Mouse (Mus musculus) MEL (cell line): ENCODE measurements around the gene Slc25a41.

Experiments used
- BHLHE40 ChIP-seq: IDR thresholded peaks from 2 replicates; pipeline ENCODE4 v1.6.1; 2012; ENCODE audit warnings: low read depth, mild to moderate bottlenecking, inconsistent platforms, low read length, improper control_type of control experiment, borderline replicate concordance
- CHD1 ChIP-seq: IDR thresholded peaks from 2 replicates; pipeline ENCODE4 v1.6.1; 2012; ENCODE audit warnings: low read depth, mild to moderate bottlenecking, inconsistent platforms, low read length, improper control_type of control experiment
- CTCF ChIP-seq, 3 experiments: IDR thresholded peaks in 2 of 3; conservative IDR thresholded peaks in 1 of 3; 2 replicates each; pipeline ENCODE4 v1.5.1; 2011 to 2012; ENCODE audit warnings: low read length in 3 of 3, low read depth in 2 of 3, mild to moderate bottlenecking in 2 of 3, improper control_type of control experiment in 1 of 3, inconsistent platforms in 1 of 3, mixed read lengths in 1 of 3, moderate library complexity in 1 of 3; ENCODE audit not compliant: control insufficient read depth in 1 of 3, insufficient read depth in 1 of 3, poor library complexity in 1 of 3, severe bottlenecking in 1 of 3
- EP300 ChIP-seq, 2 experiments: IDR thresholded peaks; 2 replicates each; pipeline ENCODE4 v1.6.1; 2011; ENCODE audit warnings: improper control_type of control experiment in 2 of 2, low read length in 2 of 2, low read depth in 1 of 2, mild to moderate bottlenecking in 1 of 2
- MYC ChIP-seq: IDR thresholded peaks from 2 replicates; pipeline ENCODE4 v1.6.1; 2011; ENCODE audit warnings: low read depth, mild to moderate bottlenecking, low read length, improper control_type of control experiment, moderate library complexity
- NELFE ChIP-seq: IDR thresholded peaks from 2 replicates; pipeline ENCODE4 v1.6.1; 2011; ENCODE audit warnings: low read depth, low read length, improper control_type of control experiment
- NRF1 ChIP-seq: IDR thresholded peaks from 2 replicates; pipeline ENCODE4 v1.6.1; 2014; ENCODE audit warnings: low read depth, mild to moderate bottlenecking, inconsistent platforms, low read length, improper control_type of control experiment, moderate library complexity; ENCODE audit not compliant: poor library complexity, insufficient read depth, severe bottlenecking
- POLR2A ChIP-seq, 2 experiments: IDR thresholded peaks; 2 replicates each; pipeline ENCODE4 v1.6.1; 2011 to 2012; ENCODE audit warnings: low read length in 2 of 2, mild to moderate bottlenecking in 2 of 2, control low read depth in 1 of 2, improper control_type of control experiment in 1 of 2, low read depth in 1 of 2, moderate library complexity in 1 of 2; ENCODE audit not compliant: control insufficient read depth in 1 of 2, insufficient read depth in 1 of 2, poor library complexity in 1 of 2
- POLR2AphosphoS2 ChIP-seq: IDR thresholded peaks from 2 replicates; pipeline ENCODE4 v1.6.1; 2011; ENCODE audit warnings: low read length, improper control_type of control experiment
- USF1 ChIP-seq: IDR thresholded peaks from 2 replicates; pipeline ENCODE4 v1.6.1; 2014; ENCODE audit warnings: low read depth, mild to moderate bottlenecking, inconsistent platforms, low read length, improper control_type of control experiment, moderate library complexity
- USF2 ChIP-seq, 2 experiments: IDR thresholded peaks; 2 replicates each; pipeline ENCODE4 v1.6.1; 2011 to 2012; ENCODE audit warnings: improper control_type of control experiment in 2 of 2, low read length in 2 of 2, borderline replicate concordance in 1 of 2, inconsistent platforms in 1 of 2, low read depth in 1 of 2, mild to moderate bottlenecking in 1 of 2; ENCODE audit not compliant: insufficient read depth in 1 of 2
- ZMIZ1 ChIP-seq: IDR thresholded peaks from 2 replicates; pipeline ENCODE4 v1.6.1; 2012; ENCODE audit warnings: low read depth, mild to moderate bottlenecking, inconsistent platforms, low read length, improper control_type of control experiment, moderate library complexity

GRCm38 (mm10) chr17:57087049-57087832, 45.8 kb upstream of the Slc25a41 start, which contains the start of gene Tubb4a:
- TF ChIP-seq POLR2AphosphoS2 (no peak), CTCF (IDR thresholded peaks at IDR 0.05 in 2 of 3, conservative IDR thresholded peaks at IDR 0.05 in 1 of 3; ENCODE audit: control insufficient read depth in 1 of 3, insufficient read depth in 1 of 3, low read depth in 2 of 3, low read length in 3 of 3, poor library complexity in 1 of 3, severe bottlenecking in 1 of 3) (no peak), MYC (no peak), POLR2A (IDR thresholded peaks at IDR 0.05; ENCODE audit: control insufficient read depth in 1 of 2, insufficient read depth in 1 of 2, low read depth in 1 of 2, low read length in 2 of 2, poor library complexity in 1 of 2) (no peak), BHLHE40 (no peak), CHD1 (no peak), USF1 (no peak), EP300 (IDR thresholded peaks at IDR 0.05; ENCODE audit: low read depth in 1 of 2, low read length in 2 of 2) (no peak), ZMIZ1 (no peak), NELFE (no peak), NRF1 (no peak), USF2 (IDR thresholded peaks at IDR 0.05; ENCODE audit: borderline replicate concordance in 1 of 2, insufficient read depth in 1 of 2, low read depth in 1 of 2, low read length in 2 of 2) (no peak)
